Mouse (Mus musculus) E14TG2a.4 (cell line): ENCODE data around the gene Ston1.

ENCODE experiments used
- H3K27me3 ChIP-seq: 2 replicates; pipeline ENCODE4 v1.6.1; 2014; ENCODE audit warnings: low read length, control low read depth; ENCODE audit not compliant: insufficient read depth
- H3K36me3 ChIP-seq: 2 replicates; pipeline ENCODE4 v1.6.1; 2014; ENCODE audit warnings: low read length, control low read depth; ENCODE audit not compliant: insufficient read depth
- H3K4me1 ChIP-seq: replicated peaks from 2 replicates; pipeline ENCODE4 v1.6.1; 2014; ENCODE audit warnings: low read depth, low read length, control low read depth
- H3K4me3 ChIP-seq: replicated peaks from 2 replicates; pipeline ENCODE4 v1.5.1; 2014; ENCODE audit warnings: mild to moderate bottlenecking, low read length
- H3K9me3 ChIP-seq: 2 replicates; pipeline ENCODE4 v1.6.1; 2014; ENCODE audit warnings: low read length, control low read depth
- CTCF ChIP-seq: conservative IDR thresholded peaks from 2 replicates; pipeline ENCODE4 v1.5.1; 2014; ENCODE audit warnings: low read length
- NANOG ChIP-seq: IDR thresholded peaks from 2 replicates; pipeline ENCODE4 v1.6.1; 2014; ENCODE audit warnings: borderline replicate concordance, low read length, mixed read lengths
- POU5F1 ChIP-seq: IDR thresholded peaks from 2 replicates; pipeline ENCODE4 v1.6.1; 2014; ENCODE audit warnings: low read length, borderline replicate concordance

Ston1 gene

DNA sequence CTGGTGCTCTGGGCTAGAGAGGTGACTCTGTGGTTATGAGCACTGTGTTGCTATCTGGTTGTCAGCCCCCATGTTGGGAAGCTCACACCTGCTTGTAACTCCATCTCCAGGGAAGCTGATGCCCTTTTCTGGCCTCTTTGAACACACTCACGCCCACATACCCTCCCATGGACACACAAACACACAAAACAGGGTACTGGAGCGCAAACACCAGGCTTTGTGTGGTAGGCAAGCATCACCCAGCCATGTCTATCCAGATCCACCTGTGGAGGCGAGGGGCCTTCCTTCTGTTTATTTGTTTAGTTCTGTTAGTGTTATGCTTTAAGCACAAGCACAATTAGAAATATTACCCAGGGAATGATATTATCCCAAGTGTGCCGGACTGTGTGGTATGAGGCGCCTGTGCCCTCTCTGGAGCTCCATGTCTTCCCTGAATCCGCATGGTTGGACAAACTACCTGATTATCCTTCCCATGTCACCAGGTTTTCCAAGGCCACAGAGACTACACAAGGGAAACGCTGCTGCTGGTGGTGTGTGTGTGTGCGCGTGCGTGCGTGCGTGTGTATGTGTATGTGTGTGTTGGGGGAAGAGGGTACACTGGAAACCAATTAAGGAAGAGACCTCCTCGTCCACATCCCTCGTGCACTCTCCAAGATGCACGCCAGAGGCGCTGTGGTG, 801 bp upstream of the Ston1 start:
- H3K4me3 ChIP-seq: peak overlapping the region; percentile 85
- peaks cover 23% of the 10 kb centered on the region for H3K4me1 ChIP-seq
- H3K36me3 ChIP-seq: no peaks in the 10 kb centered on the region
- H3K9me3 ChIP-seq: no peaks in the 10 kb centered on the region
- TF ChIP-seq CTCF (peak; percentile 47; the same call in 1 of the 2 replicates), NANOG (no peak)
- H3K27me3 ChIP-seq: 0 out of 2 replicates have a peak, but pooled peaks cover 6% of the 10 kb centered on the region

DNA sequence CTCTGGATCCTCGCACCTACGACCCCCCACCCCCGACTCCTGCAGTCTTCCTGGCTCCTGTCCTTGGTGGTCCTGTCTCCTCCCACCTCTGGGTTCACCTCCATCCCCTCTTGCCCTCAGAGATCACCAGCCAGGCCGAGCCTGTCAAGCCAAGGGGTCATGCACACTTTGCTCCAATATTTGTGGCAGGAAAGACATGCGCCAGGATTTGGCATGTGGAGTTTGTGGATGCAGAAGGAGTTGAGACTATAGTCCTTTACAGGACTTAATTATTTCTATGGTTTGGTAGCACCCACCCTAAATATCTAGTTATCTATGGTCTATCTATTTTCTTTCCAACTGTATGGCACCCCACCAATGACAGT, 554 bp downstream of the Ston1 start:
- Histone ChIP-seq H3K4me1 (peaks cover 23% of the 10 kb centered on the region), H3K36me3 (no peaks in the 10 kb centered on the region), H3K9me3 (no peaks in the 10 kb centered on the region), H3K27me3 (0 out of 2 replicates have a peak, but pooled peaks cover 6% of the 10 kb centered on the region), H3K4me3 (peak overlapping the region; percentile 85)
- TF ChIP-seq POU5F1 (no peak), NANOG (no peak), CTCF (no peak)

DNA sequence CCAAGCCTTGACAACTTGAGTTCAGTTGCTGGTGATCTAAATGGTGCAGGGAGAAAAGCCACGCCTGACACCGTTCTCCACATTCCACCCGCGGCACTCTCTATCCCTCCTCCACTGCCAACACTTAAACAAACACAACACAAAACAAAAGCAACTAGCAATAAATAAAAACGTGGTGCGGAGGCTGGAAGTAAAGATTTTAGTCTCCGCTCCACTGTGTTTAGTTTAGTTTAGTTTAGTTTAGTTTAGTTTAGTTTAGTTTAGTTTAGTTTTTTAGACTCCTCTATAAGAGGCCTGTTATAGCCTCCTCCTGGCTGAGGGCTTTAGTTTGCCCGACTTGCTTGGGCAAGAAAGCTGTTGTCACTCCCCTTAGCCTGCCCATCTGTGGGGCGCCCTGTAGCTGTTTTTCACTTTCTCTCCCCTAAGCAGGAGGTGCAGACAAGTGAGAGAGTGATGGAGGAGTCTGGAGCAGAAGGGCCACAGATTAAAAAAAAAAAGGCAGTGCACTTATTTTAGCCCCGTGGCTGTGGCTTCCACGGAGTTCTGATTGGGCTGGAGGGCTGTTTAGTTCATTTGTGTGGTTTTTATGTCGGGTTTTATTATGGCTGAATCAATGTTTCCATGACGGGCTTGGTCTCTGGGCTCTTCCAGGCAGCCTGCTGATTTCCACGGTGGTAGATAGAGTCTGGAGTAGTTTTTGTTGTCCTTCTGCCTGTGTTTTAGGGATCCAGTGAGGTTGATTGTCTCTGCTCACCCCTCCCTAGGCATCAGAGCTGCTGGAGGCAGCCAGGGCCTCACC, 1.3 kb downstream of the Ston1 start:
- no peak overlapping the region for H3K4me3 ChIP-seq
- H3K36me3 ChIP-seq: no peaks in the 10 kb centered on the region
- peaks cover 23% of the 10 kb centered on the region for H3K4me1 ChIP-seq
- 0 out of 2 replicates have a peak, but pooled peaks cover 6% of the 10 kb centered on the region for H3K27me3 ChIP-seq
- H3K9me3 ChIP-seq: no peaks in the 10 kb centered on the region
- TF ChIP-seq CTCF: no peak
- TF ChIP-seq NANOG: no peak
- no peak for TF ChIP-seq POU5F1

DNA sequence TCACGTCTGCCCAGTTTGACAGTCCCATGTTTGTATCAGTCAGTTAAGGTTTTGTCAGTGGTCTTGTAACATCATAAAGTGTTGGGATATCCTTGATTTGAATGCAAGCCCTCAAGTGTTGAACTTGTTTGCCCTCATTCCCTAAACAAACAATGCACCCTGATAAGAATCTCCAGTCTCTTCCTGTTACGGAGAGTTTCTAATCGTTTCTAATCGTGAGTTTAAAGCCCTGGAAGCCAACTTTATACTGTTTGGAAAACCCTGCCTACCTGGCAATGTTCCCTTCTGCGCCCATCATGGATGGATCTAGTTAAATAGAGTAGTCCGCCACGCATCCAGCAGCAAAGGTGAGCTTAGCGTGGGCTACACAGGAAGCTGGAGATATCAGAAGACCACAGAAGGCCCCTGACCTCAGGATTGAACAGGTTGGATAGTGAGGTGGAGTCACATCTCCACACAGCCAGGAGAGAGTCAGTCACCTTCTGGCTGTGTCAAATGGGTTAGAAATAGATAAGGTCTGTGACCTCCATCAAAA, 3.1 kb downstream of the Ston1 start:
- Histone ChIP-seq H3K27me3 (no peaks in the 10 kb centered on the region), H3K9me3 (no peaks in the 10 kb centered on the region), H3K4me3 (no peak overlapping the region), H3K36me3 (no peaks in the 10 kb centered on the region), H3K4me1 (peaks cover 26% of the 10 kb centered on the region)
- no peak for TF ChIP-seq NANOG
- TF ChIP-seq CTCF: no peak
- TF ChIP-seq POU5F1: no peak

DNA sequence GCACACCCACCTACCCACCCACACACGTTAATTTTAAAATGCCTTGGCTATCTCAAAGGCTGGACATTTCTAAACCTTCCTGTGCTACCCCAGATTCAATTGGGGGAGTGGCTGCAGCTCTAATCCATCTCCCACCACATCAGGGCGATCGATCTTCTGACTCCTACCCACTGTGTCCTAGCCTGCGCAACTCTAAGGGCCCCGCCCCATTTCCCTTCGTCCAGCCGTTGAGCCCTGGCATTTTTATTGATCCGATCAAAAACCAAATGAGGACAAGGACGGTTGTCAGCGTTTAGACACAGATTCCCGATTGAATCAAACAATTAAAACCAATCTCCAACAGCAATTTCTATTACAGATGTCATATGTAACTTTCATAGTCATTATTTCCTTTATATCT, 6.5 kb downstream of the Ston1 start:
- H3K4me1 ChIP-seq: peaks cover 7% of the 10 kb centered on the region
- no peaks in the 10 kb centered on the region for H3K27me3 ChIP-seq
- H3K9me3 ChIP-seq: no peaks in the 10 kb centered on the region
- no peak overlapping the region for H3K4me3 ChIP-seq
- no peaks in the 10 kb centered on the region for H3K36me3 ChIP-seq
- TF ChIP-seq NANOG (no peak), CTCF (no peak), POU5F1 (no peak)

DNA sequence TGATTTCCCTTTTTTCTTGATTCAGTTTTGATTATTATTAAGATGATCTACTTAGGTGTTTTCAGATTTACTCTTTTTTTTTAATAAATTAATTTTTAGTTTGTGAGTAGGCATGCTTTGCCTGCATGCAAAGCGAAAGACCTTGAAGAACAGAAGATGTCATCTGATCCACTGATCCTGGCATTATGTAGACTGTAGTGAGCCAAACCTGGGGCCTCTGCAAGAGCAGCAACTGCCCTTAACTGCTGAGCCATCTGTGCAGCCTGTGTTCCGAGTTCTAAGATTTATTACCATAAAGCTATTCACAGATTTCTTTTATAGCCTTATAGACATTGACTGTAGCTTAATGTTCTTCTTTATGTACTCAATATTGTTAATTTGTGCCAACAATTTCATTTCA, 8.6 kb downstream of the Ston1 start:
- Histone ChIP-seq H3K27me3 (no peaks in the 10 kb centered on the region), H3K4me1 (peaks cover 12% of the 10 kb centered on the region), H3K4me3 (no peak overlapping the region), H3K36me3 (no peaks in the 10 kb centered on the region), H3K9me3 (no peaks in the 10 kb centered on the region)
- TF ChIP-seq CTCF (no peak), NANOG (no peak), POU5F1 (no peak)

DNA sequence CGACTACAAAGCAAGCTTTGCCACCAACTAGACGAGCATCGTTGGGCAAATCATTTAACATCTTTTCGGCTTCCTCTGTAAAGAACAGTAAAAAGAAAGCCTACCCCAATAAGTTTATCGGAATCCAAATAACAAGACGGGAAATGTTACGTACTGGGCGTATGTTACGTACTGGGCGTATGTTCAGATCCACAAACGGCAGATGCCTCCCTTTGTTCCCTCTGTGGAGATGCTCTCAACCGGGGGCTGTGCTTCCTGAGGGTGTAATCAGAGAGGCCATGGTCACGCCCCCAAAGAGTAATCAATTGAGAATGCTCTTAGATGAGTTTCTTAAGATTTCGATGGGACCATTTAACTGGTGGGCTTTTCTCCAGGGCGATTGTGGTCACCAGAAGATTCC, 11.9 kb downstream of the Ston1 start:
- no peak for TF ChIP-seq POU5F1
- no peak for TF ChIP-seq CTCF
- TF ChIP-seq NANOG: no peak
- Histone ChIP-seq H3K36me3 (no peaks in the 10 kb centered on the region), H3K4me1 (peaks cover 28% of the 10 kb centered on the region), H3K9me3 (no peaks in the 10 kb centered on the region), H3K27me3 (no peaks in the 10 kb centered on the region), H3K4me3 (no peak overlapping the region)

DNA sequence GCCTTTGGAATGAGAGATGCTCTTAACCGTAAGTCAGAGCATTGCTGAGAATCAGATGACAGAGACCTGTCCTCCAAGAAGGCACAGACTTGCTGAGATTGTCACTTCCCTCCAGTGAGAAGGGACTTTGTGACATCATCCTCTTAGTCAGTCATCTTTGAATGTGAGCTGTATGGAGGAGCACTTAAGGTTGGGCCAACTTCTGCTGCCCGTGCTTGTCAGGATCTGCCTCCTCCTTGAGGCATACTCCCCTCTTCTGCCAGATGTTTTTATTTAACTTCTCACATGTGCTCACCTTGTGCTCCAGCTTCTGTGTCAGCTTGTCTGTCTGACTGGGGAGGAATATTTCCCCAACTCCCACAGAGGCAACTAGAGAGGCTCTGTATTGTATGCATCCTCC, 13.6 kb downstream of the Ston1 start:
- Histone ChIP-seq H3K4me3 (no peak overlapping the region), H3K36me3 (no peaks in the 10 kb centered on the region), H3K4me1 (peaks cover 43% of the 10 kb centered on the region), H3K9me3 (no peaks in the 10 kb centered on the region), H3K27me3 (no peaks in the 10 kb centered on the region)
- TF ChIP-seq CTCF (no peak), NANOG (no peak), POU5F1 (no peak)

DNA sequence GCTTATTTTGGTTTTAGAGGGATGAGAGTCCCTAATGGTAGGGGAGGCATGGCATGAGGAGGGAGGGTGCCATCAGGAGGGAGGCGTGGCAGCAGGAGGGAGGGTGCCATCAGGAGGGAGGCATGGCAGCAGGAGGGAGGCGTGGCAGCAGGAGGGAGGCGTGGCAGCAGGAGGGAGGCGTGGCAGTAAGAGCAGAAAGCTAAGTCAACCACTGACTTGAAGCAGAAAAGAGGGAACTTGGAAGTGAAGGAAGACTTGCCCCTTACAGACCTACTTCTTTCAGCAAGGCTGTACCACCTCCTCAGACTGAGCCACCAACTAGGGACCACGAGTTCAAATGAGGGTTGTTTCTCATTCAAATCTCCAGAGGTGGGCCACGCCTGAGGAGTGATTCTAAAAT, 15.7 kb downstream of the Ston1 start:
- no peaks in the 10 kb centered on the region for H3K9me3 ChIP-seq
- H3K4me3 ChIP-seq: peak overlapping the region; percentile 39
- H3K27me3 ChIP-seq: no peaks in the 10 kb centered on the region
- no peak for TF ChIP-seq POU5F1
- no peak for TF ChIP-seq CTCF
- TF ChIP-seq NANOG: no peak
- H3K36me3 ChIP-seq: peaks cover 9% of the 10 kb centered on the region
- peaks cover 43% of the 10 kb centered on the region for H3K4me1 ChIP-seq
